Mouse (Mus musculus): ENCODE data around the gene Ednra. TPM values are rescaled to one million over a fixed set of nuclear protein-coding genes. Genes with fewer than 3 reads are reported as not detected.

Ednra gene
- polyA plus RNA-seq, 1 experiment from 2014 or later = 11.9 TPM

- Histone ChIP-seq H3K4me3 (no peak overlapping the region), H3K9ac (replicated peaks) (no peak overlapping the region), H3K27me3 (no peaks in the 10 kb centered on the region), H3K4me2 (replicated peaks) (no peak overlapping the region), H3K36me3 (no peaks in the 10 kb centered on the region), H3K4me1 (no peaks in the 10 kb centered on the region), H3K9me3 (no peaks in the 10 kb centered on the region), H3K27ac (replicated peaks) (no peak overlapping the region)
- 85% methylated on average over 2 of the region's 2 CpGs for WGBS
- no peak for ATAC-seq (ENCODE audit: low FRiP score, low read depth)
Observed at GRCm38 (mm10) chr8:77633211-77633610, 91.1 kb downstream of the Ednra start.

- 56% methylated on average over 3 of the region's 3 CpGs for WGBS
- H3K36me3 ChIP-seq = no peaks in the 10 kb centered on the region
- H3K27me3 ChIP-seq = no peaks in the 10 kb centered on the region
- no peak overlapping the region for H3K4me3 ChIP-seq
- H3K9me3 ChIP-seq = no peaks in the 10 kb centered on the region
- H3K4me2 ChIP-seq (replicated peaks) = no peak overlapping the region
- H3K27ac ChIP-seq (replicated peaks) = no peak overlapping the region
- no peaks in the 10 kb centered on the region for H3K4me1 ChIP-seq
- H3K9ac ChIP-seq (replicated peaks) = no peak overlapping the region
- ATAC-seq (ENCODE audit: low FRiP score, low read depth) = peak; percentile 30; the same call in 1 of the 2 replicates
Observed at GRCm38 (mm10) chr8:77630691-77631090, 93.6 kb downstream of the Ednra start.

GRCm38 (mm10) chr8:77629858-77630537 is 94.3 kb downstream of the Ednra start:
- peak; percentile 91 for ATAC-seq (ENCODE audit: low FRiP score, low read depth)

GRCm38 (mm10) chr8:77623677-77624209 is 100.5 kb downstream of the Ednra start:
- H3K27ac ChIP-seq (replicated peaks) = no peak overlapping the region
- H3K4me3 ChIP-seq = no peak overlapping the region
- H3K4me1 ChIP-seq = no peaks in the 10 kb centered on the region
- H3K36me3 ChIP-seq = no peaks in the 10 kb centered on the region
- H3K4me2 ChIP-seq (replicated peaks) = no peak overlapping the region
- H3K9me3 ChIP-seq = no peaks in the 10 kb centered on the region
- ATAC-seq (ENCODE audit: low FRiP score, low read depth) = peak; percentile 70
- no peak overlapping the region for H3K9ac ChIP-seq (replicated peaks)
- WGBS = 75% methylated on average over 7 of the region's 7 CpGs
- H3K27me3 ChIP-seq = no peaks in the 10 kb centered on the region

More at GRCm38 (mm10) chr8:77629858-77630537, 94.3 kb downstream of the Ednra start:
- no peak overlapping the region for H3K27ac ChIP-seq (replicated peaks)
- H3K9ac ChIP-seq (replicated peaks) = no peak overlapping the region
- H3K4me1 ChIP-seq = no peaks in the 10 kb centered on the region
- no peaks in the 10 kb centered on the region for H3K36me3 ChIP-seq
- 0 out of 2 replicates have a peak overlapping the region, but pooled peaks have one; percentile 9 for H3K4me2 ChIP-seq (replicated peaks)
- H3K4me3 ChIP-seq = no peak overlapping the region
- H3K9me3 ChIP-seq = no peaks in the 10 kb centered on the region
- WGBS = 17% methylated on average over 15 of the region's 15 CpGs
- no peaks in the 10 kb centered on the region for H3K27me3 ChIP-seq

GRCm38 (mm10) chr8:77617916-77618315 is 106.3 kb downstream of the Ednra start:
- Histone ChIP-seq H3K27ac (replicated peaks) (no peak overlapping the region), H3K27me3 (no peaks in the 10 kb centered on the region), H3K4me3 (no peak overlapping the region), H3K9me3 (no peaks in the 10 kb centered on the region), H3K36me3 (no peaks in the 10 kb centered on the region), H3K9ac (replicated peaks) (no peak overlapping the region), H3K4me2 (replicated peaks) (no peak overlapping the region), H3K4me1 (no peaks in the 10 kb centered on the region)
- ATAC-seq (ENCODE audit: low FRiP score, low read depth) = 0 out of 2 replicates have a peak, but pooled peaks have one; percentile 9
- 55% methylated on average over 2 of the region's 2 CpGs for WGBS

Other genes with a start within 250 kb of the Ednra start
- 10.2 and 11.2 TPM in 2 replicates for gene Arhgap10, start 206.5 kb downstream of the Ednra start, polyA plus RNA-seq (2016; fragmentation: Nextera tagmentation; extraction: Ambion mirVana)
- gene Prmt9, start 175.1 kb downstream of the Ednra start, polyA plus RNA-seq (2016; fragmentation: Nextera tagmentation; extraction: Ambion mirVana) = 22.9 and 24.2 TPM in 2 replicates
- 54.1 and 54.8 TPM in 2 replicates for gene Tmem184c, start 113.8 kb downstream of the Ednra start, polyA plus RNA-seq (2016; fragmentation: Nextera tagmentation; extraction: Ambion mirVana)